8 mouse cellular contexts compared by ENCODE assay signal in the genomic region with DNA sequence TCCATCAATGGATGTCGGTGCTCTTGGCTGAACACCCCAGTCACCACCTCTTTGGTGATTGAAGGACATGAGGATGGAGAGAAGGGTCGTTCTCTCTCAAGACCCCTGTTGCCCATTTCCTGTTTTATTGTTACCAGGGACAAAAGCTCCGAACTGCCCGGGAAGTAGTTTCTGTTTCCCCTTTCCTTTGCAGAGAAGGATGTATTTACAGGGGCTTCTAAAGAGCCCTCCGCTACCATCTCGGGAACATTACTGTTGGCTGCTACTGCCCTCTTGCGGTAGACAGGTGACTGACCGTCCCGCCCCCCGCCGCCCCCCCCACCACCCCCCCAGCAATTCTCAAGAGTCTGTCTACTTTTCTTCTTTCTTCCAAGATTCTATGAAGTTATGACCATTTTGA. TPM values are rescaled to one million over a fixed set of nuclear protein-coding genes. Genes with fewer than 3 reads are reported as not detected.
A peak's percentile ranks its signal among the peaks of the same experiment; 100 is the strongest.
DNase-seq lines count a peak whose midpoint lies in the region; ATAC-seq and TF ChIP-seq lines count a peak whose summit lies in the region.

No protein-coding gene starts in this region.

- 0 out of 4 replicates have a peak, but pooled peaks cover 0 to 3% of the 10 kb centered on the region in 2 experiments for H3K36me3 ChIP-seq in MEL (ENCODE audit: control insufficient read depth in 1 of 2, insufficient read depth in 2 of 2, low read length in 2 of 2)
- no peaks in the 10 kb centered on the region for H3K36me3 ChIP-seq in heart, embryonic 16.5 days (ENCODE audit: control insufficient read depth, insufficient read depth)
- no peaks in the 10 kb centered on the region for H3K36me3 ChIP-seq in midbrain, embryonic 12.5 days

- 3% methylated on average over 11 of the region's 11 CpGs for whole genome bisulfite sequencing in heart, embryonic 16.5 days
- WGBS in midbrain, embryonic 12.5 days, result under 1% methylated on average over 11 of the region's 11 CpGs

- ATAC-seq in heart, embryonic 16.5 days (replicated peaks; ENCODE audit: extremely low read depth, insufficient read depth, low FRiP score), result no peak
- no peak for ATAC-seq in midbrain, embryonic 12.5 days (ENCODE audit: low FRiP score, low read depth)

- H3K27ac ChIP-seq in MEL (ENCODE audit: control insufficient read depth, low read depth, low read length), result no peak overlapping the region
- H3K27ac ChIP-seq in heart, embryonic 16.5 days (ENCODE audit: low read length), result no peak overlapping the region
- no peak overlapping the region for H3K27ac ChIP-seq in midbrain, embryonic 12.5 days (replicated peaks)

- H3K9me3 ChIP-seq in MEL (replicated peaks; ENCODE audit: insufficient read depth, low read length), result no peaks in the 10 kb centered on the region
- H3K9me3 ChIP-seq in heart, embryonic 16.5 days (replicated peaks; ENCODE audit: control insufficient read depth, low read length), result no peaks in the 10 kb centered on the region
- no peaks in the 10 kb centered on the region for H3K9me3 ChIP-seq in midbrain, embryonic 12.5 days

- peak overlapping the region; percentile 50 for H3K4me2 ChIP-seq in heart, embryonic 16.5 days (ENCODE audit: low read depth, low read length)
- H3K4me2 ChIP-seq in midbrain, embryonic 12.5 days (replicated peaks), result peak overlapping the region; percentile 48

- no peaks in the 10 kb centered on the region for H3K4me1 ChIP-seq in MEL (ENCODE audit: control insufficient read depth in 1 of 2, insufficient read depth in 2 of 2, low read length in 2 of 2)
- H3K4me1 ChIP-seq in heart, embryonic 16.5 days (ENCODE audit: control insufficient read depth, insufficient read depth, low read length), result peaks cover 12% of the 10 kb centered on the region
- H3K4me1 ChIP-seq in midbrain, embryonic 12.5 days, result 0 out of 2 replicates have a peak, but pooled peaks cover 3% of the 10 kb centered on the region

- peak; percentile 74 to 79 for DNase-seq in cerebellum, postnatal 14 days
- DNase-seq in cerebellum, adult 11 months, result no peak
- DNase-seq in MEL (ENCODE audit: low read depth, low spot score), result peak; percentile 71
- DNase-seq in embryo, embryonic 11.5 days (ENCODE audit: low read depth, low spot score), result peak; percentile 45
- DNase-seq in layer of hippocampus, postnatal 14 days (ENCODE audit: low spot score in 2 of 2), result peak; percentile 28 to 36
- peak; percentile 52 for DNase-seq in thymus, postnatal 0 days (ENCODE audit: low spot score)

- H3K27me3 ChIP-seq in MEL (ENCODE audit: control insufficient read depth in 1 of 2, insufficient read depth in 2 of 2, low read length in 2 of 2), result peaks cover 0 to 4% of the 10 kb centered on the region in 2 experiments; a peak in 2 of 4 replicates
- no peaks in the 10 kb centered on the region for H3K27me3 ChIP-seq in heart, embryonic 16.5 days (ENCODE audit: control insufficient read depth, insufficient read depth, low read length)
- no peaks in the 10 kb centered on the region; the same call in 1 of the 2 replicates for H3K27me3 ChIP-seq in midbrain, embryonic 12.5 days

- no peak for TF ChIP-seq EP300 in MEL (IDR thresholded peaks at IDR 0.05; ENCODE audit: low read depth in 1 of 2, low read length in 2 of 2)

- H3K9ac ChIP-seq in MEL (ENCODE audit: control insufficient read depth, low read depth, low read length, poor library complexity, severe bottlenecking), result 0 out of 2 replicates have a peak overlapping the region, but pooled peaks have one; percentile 29
- peak overlapping the region; percentile 53 for H3K9ac ChIP-seq in heart, embryonic 16.5 days (ENCODE audit: low read length)
- H3K9ac ChIP-seq in midbrain, embryonic 12.5 days (replicated peaks), result no peak overlapping the region

- H3K4me3 ChIP-seq in MEL (ENCODE audit: control insufficient read depth in 1 of 2, insufficient read depth in 1 of 2, low read depth in 2 of 2, low read length in 2 of 2), result peak overlapping the region; percentile 27 to 56
- H3K4me3 ChIP-seq in heart, embryonic 16.5 days (ENCODE audit: low read length), result peak overlapping the region; percentile 33
- peak overlapping the region; percentile 26 for H3K4me3 ChIP-seq in midbrain, embryonic 12.5 days

- peak; percentile 72 for TF ChIP-seq RAD21 in MEL (IDR thresholded peaks at IDR 0.05; ENCODE audit: low read depth, low read length)

- peak; percentile 42 to 98 (median 66) for TF ChIP-seq CTCF in MEL (IDR thresholded peaks at IDR 0.05 in 2 of 3, conservative IDR thresholded peaks at IDR 0.05 in 1 of 3; ENCODE audit: control insufficient read depth in 1 of 3, insufficient read depth in 1 of 3, low read depth in 2 of 3, low read length in 3 of 3, poor library complexity in 1 of 3, severe bottlenecking in 1 of 3)

- H3K79me2 ChIP-seq in MEL (ENCODE audit: control insufficient read depth, insufficient read depth, low read length, poor library complexity), result no peaks in the 10 kb centered on the region

- TF ChIP-seq POLR2A in MEL (IDR thresholded peaks at IDR 0.05; ENCODE audit: control insufficient read depth in 1 of 2, insufficient read depth in 1 of 2, low read depth in 1 of 2, low read length in 2 of 2, poor library complexity in 1 of 2), result no peak

TF ChIP-seq in MEL, 35 proteins besides CTCF, POLR2A, EP300 and RAD21:
- TF ChIP-seq KAT2A (conservative IDR thresholded peaks at IDR 0.05; ENCODE audit: low read depth, low read length), result no peak
- TF ChIP-seq ZMIZ1 (IDR thresholded peaks at IDR 0.05; ENCODE audit: low read depth, low read length), result no peak
- peak; percentile 56 for TF ChIP-seq ZC3H11A (IDR thresholded peaks at IDR 0.05; ENCODE audit: low read depth, low read length)
- no peak for TF ChIP-seq GATA1 (IDR thresholded peaks at IDR 0.05; ENCODE audit: low read depth, low read length)
- peak; percentile 73 for TF ChIP-seq MAZ (IDR thresholded peaks at IDR 0.05; ENCODE audit: low read depth, low read length)
- peak; percentile 62 for TF ChIP-seq SMC3 (IDR thresholded peaks at IDR 0.05; ENCODE audit: low read depth, low read length)
- no peak for TF ChIP-seq HCFC1 (IDR thresholded peaks at IDR 0.05; ENCODE audit: low read depth, low read length)

RNA-seq across cellular contexts. Expression of gene Nsrp1, which starts 15.0 kb away (rescaled TPM):
- total RNA-seq in MEL (2012; rRNA removed), result 21.0 and 21.5 TPM in 2 replicates
- 100 to 1,000 TPM in 1 of 2 experiments, 10 to 100 TPM in 1; 21.6 to 140 TPM for polyA plus RNA-seq in MEL (2012; ENCODE audit: insufficient read depth in 1 of 2, insufficient read length in 2 of 2, low read depth in 1 of 2, low replicate concordance in 2 of 2, missing spikeins in 1 of 2)
- polyA plus RNA-seq in heart, embryonic 16.5 days (2015; fragmentation: Nextera tagmentation; extraction: Ambion mirVana), result 45.2 and 50.1 TPM in 2 replicates
- total RNA-seq in layer of hippocampus, postnatal 14 days (2021), result 10 to 100 TPM; 14.6 to 16.6 TPM
- polyA plus RNA-seq in midbrain, embryonic 12.5 days (2016; fragmentation: Nextera tagmentation; extraction: Ambion mirVana), result 66.4 and 80.4 TPM in 2 replicates
- polyA plus RNA-seq in thymus, postnatal 0 days (2015; fragmentation: Nextera tagmentation; extraction: Ambion mirVana), result 87.0 and 90.7 TPM in 2 replicates
